Mouse (Mus musculus) embryo, embryonic 11.5 days (tissue): ENCODE data around the gene Eddm3b.
"Not testable (repeated sequence)": the region's sequence is repeated elsewhere in the genome, so short reads cannot be mapped to it uniquely, and the experiment has no call there.

ENCODE experiments used
- DNase-seq: peaks from one replicate; pipeline ENCODE4 v3.0.0-alpha.2; 2012; ENCODE audit warnings: low read depth, low spot score

Gene Eddm3b

GRCm38 (mm10) chr14:51142568-51142967 lies 28.3 kb downstream of the Eddm3b start:
- DNase-seq: no peak

DNA sequence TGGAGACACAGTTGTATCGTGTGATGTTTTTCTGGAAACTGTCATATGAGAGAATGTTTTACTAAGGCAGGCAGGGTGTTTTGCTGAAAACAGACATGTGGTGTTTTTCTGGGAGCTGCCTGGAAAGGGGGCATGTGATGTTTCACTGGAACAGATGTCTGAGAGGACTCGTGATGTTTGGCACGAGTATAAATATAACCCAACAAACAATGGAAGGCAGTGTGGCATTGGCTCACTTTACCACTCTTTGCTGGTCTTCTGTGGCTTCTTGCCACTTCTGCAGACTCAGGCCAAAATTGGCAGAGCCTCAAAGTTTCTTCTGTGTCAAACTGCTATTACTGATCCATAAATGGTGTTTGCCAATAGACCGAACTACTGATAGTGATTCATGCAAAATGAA lies 29.1 kb downstream of the Eddm3b start:
- DNase-seq: no peak

GRCm38 (mm10) chr14:51143937-51144336 lies 29.7 kb downstream of the Eddm3b start:
- no peak for DNase-seq

DNA sequence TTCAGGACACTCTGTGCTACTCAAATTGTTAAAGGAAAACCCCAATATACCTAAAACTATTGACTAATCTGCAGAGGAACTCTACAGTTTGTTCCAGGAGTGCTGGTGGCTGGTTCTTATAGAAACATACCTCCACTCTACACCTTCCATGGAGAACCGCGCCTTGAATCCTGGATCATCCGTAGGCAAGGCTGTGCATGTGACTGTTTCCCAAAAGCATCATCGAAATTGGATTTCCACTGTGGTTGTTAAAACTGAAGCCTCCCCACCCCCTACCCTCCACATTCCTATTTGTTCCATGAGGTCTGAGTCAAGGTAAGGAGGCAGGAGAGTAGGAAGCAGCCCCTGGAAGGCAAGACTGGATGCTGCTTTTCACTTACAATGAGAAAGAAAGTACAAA lies 30.2 kb downstream of the Eddm3b start:
- DNase-seq: no peak

GRCm38 (mm10) chr14:51145521-51145920 lies 31.3 kb downstream of the Eddm3b start:
- no peak for DNase-seq

DNA sequence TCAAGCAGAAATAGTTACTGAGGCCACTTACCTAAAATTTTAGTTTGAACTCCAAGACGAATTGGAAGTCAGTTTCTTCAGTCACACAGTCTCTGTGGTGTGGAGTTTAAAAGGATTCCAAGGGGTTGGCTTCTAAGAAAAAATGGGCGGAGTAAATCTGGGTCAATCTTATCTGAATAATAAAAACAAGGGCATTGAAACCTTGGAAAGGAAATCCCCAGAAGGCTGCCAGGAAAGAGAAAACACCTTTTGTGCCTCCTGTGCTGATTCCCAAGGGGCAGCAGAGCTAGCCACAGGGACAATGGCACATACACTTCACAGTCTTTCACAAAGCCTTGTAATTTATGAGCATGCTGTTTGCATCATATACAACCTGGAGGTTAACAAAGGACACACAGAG lies 32.5 kb downstream of the Eddm3b start, which contains the start of gene Rnase1:
Rnase1 (minus strand) TSS at position 101 of the 400 bp plus-strand sequence.
- DNase-seq: no peak

GRCm38 (mm10) chr14:51148006-51148405 lies 33.8 kb downstream of the Eddm3b start:
- DNase-seq: no peak

- no peak for DNase-seq
Observed at GRCm38 (mm10) chr14:51149164-51149563, 34.9 kb downstream of the Eddm3b start.

- DNase-seq: no peak
Observed at GRCm38 (mm10) chr14:51150206-51150831, 36.1 kb downstream of the Eddm3b start.

DNA sequence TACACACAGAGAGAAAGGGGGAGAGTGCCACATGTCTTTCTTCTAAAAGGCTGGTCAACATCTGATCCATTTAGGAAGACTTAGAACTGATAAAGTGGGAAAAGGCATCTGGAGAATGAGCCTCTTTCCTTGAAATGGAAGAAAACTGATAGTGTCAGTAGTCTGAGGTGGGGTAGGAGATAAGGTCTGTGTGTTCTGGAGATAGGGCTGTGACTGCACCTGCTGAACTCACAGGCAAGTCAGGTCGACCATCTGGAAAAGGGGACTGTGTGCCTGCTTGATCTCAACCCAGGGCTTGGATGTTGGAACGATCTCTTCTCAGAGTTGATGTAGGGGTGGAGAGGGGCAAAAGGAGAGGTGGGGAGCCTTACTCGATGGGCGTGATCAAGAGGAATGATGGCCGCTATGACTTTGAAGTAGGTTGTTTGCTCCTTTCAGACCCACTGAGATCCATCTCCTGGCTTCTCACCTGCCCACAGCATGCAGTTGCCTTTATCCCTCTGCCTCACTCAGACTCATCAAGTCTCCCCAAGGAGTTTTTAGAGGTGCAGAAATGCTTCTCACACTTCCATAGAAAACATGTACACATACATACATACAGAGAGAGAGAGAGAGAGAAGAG lies 38.1 kb downstream of the Eddm3b start:
- DNase-seq: no peak

DNA sequence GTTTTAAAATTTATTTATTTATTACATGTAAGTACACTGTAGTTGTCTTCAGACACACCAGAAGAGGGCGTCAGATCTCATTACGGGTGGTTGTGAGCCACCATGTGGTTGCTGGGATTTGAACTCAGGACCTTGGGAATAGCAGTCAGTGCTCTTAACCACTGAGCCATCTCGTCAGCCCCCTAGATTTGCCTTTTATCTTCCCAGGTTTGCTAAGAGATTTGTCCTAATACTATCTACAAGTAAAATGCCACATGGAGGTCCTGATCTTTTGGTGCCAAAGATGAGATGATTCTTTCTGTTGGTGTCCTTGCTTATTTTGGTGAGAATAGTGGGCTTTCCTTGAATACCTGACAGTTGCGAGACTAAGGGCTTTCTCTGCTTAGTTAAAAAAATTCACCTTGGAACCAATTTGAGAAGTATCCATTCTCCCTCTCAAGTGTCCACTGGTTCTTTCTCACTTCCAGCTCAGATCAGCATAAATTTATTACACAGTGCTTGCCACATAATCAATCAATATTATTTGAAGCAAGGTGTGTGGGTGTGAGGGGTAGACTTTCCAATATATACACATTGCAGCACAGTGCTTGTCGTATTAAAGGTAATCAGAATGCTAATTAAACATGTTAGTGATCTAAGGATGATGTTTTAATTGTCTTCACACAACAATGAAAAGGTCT lies 42.0 kb downstream of the Eddm3b start:
- no peak for DNase-seq

- no peak for DNase-seq
Observed at GRCm38 (mm10) chr14:51156736-51157068, 42.5 kb downstream of the Eddm3b start.

DNA sequence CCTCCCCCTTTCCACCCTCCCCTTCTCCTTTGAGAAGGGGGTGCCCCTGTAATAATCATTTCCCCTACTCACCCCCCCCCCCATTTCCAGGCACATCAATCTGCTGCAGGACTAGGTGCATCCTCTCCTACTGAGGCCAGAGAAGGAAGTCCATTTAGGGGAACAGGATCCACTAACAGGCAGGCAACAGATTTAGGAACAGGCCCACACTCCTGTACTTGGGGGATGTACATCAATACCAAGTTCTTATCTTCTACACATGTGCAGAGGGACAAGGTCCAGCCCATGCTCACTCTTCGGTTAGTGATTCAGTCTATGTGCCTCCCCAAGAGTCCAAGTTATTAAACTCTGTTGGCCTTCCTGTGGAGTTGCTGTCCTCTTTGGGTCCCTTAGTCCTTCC lies 42.8 kb downstream of the Eddm3b start:
- no peak for DNase-seq

DNA sequence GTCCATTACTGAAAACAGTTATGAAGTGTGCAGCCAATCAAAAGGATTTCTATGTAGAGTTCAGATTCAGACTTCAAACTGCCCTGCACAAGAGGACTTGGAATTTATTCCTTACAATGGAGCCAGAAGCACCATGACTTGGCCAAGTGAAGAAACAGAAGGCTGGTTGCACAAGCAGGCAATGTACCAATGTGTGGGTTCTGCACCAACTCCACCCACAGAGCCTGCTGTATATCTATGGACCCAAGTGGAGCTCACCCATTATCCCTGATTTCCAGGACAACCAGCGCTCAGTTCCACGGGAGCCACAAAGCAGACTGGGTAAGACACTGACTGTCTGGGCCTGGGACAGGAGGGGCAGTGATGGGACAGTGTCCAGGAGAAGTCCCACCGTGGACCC lies 47.8 kb downstream of the Eddm3b start, which contains the start of gene Rnase2b:
Rnase2b (plus strand) TSS at position 285 of the 400 bp plus-strand sequence.
- not testable (repeated sequence) for DNase-seq

GRCm38 (mm10) chr14:51163323-51163722 lies 49.1 kb downstream of the Eddm3b start:
- not testable (repeated sequence) for DNase-seq

DNA sequence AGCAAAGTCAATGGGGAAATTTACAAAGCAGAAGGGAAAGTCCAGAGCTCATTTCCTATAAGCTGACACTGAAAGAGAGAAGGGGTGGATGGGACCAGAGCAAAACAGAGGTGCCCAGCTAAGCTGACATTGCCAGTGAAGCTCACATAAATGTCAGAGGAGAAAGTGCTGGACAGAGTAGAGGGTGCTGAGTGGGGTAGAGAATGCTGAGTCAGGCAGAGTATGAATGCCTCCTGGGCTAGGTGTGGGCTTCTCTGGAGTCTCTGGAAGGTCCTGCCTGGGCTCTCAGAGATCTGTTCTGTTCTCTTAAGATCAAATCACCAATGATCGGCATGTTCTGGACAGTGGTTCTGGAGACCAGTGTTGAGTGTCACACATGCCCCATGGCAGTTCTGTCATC lies 51.2 kb downstream of the Eddm3b start:
- DNase-seq: no peak

- no peak for DNase-seq
Observed at GRCm38 (mm10) chr14:51166068-51166467, 51.8 kb downstream of the Eddm3b start.
